Comparison of ENCODE assay signal across 22 mouse cellular contexts in genomic region chr6:127917712-127918111, GRCm38 (mm10). TPM values are rescaled to one million over a fixed set of nuclear protein-coding genes. Genes with fewer than 3 reads are reported as not detected.
A peak's percentile ranks its signal among the peaks of the same experiment; 100 is the strongest.
DNase-seq lines count a peak whose midpoint lies in the region; ATAC-seq and TF ChIP-seq lines count a peak whose summit lies in the region.
"Had no signal": no experiment of that assay in that cellular context is flagged by ENCODE, and none has a peak within 500 bp of the region (broad histone marks: within the 10 kb centered on the region; RNA-seq: fewer than 3 reads in every experiment).

No protein-coding gene starts in this region.

- WGBS in midbrain, postnatal 0 days: 79% methylated on average over 4 of the region's 4 CpGs
- 77% methylated on average over 4 of the region's 4 CpGs for WGBS in midbrain, embryonic 15.5 days

- no peak overlapping the region for H3K27ac ChIP-seq in layer of hippocampus, adult 2 months
- no peak overlapping the region for H3K27ac ChIP-seq in midbrain, postnatal 0 days (ENCODE audit: low read depth, low read length)
- H3K27ac ChIP-seq in midbrain, embryonic 15.5 days: no peak overlapping the region
- H3K27ac ChIP-seq: embryonic facial prominence, embryonic 15.5 days; forebrain, embryonic 10.5 days; limb, embryonic 10.5 days; liver, embryonic 13.5 days had no signal

- no peaks in the 10 kb centered on the region for H3K9me3 ChIP-seq in midbrain, postnatal 0 days (ENCODE audit: low read length)
- no peaks in the 10 kb centered on the region for H3K9me3 ChIP-seq in midbrain, embryonic 15.5 days
- H3K9me3 ChIP-seq: embryonic facial prominence, embryonic 15.5 days; forebrain, embryonic 10.5 days; hindbrain, embryonic 13.5 days; limb, embryonic 10.5 days; liver, embryonic 13.5 days had no signal

- H3K4me2 ChIP-seq in midbrain, postnatal 0 days (ENCODE audit: low read depth, low read length, poor library complexity, severe bottlenecking): no peak overlapping the region
- H3K4me2 ChIP-seq in midbrain, embryonic 15.5 days: no peak overlapping the region
- H3K4me2 ChIP-seq: embryonic facial prominence, embryonic 15.5 days; hindbrain, embryonic 13.5 days; liver, embryonic 13.5 days had no signal

- H3K4me3 ChIP-seq in layer of hippocampus, adult 2 months: no peak overlapping the region
- no peak overlapping the region for H3K4me3 ChIP-seq in midbrain, postnatal 0 days (ENCODE audit: low read depth, low read length)
- H3K4me3 ChIP-seq in midbrain, embryonic 15.5 days: no peak overlapping the region
- H3K4me3 ChIP-seq: embryonic facial prominence, embryonic 15.5 days; forebrain, embryonic 10.5 days; hindbrain, embryonic 13.5 days; limb, embryonic 10.5 days; liver, embryonic 13.5 days had no signal

- H3K27me3 ChIP-seq in midbrain, postnatal 0 days (ENCODE audit: insufficient read depth, low read length): no peaks in the 10 kb centered on the region
- no peaks in the 10 kb centered on the region for H3K27me3 ChIP-seq in midbrain, embryonic 15.5 days (replicated peaks)
- H3K27me3 ChIP-seq: embryonic facial prominence, embryonic 15.5 days; hindbrain, embryonic 13.5 days had no signal

- H3K36me3 ChIP-seq in midbrain, postnatal 0 days (ENCODE audit: insufficient read depth, low read length): no peaks in the 10 kb centered on the region
- H3K36me3 ChIP-seq in midbrain, embryonic 15.5 days (replicated peaks): no peaks in the 10 kb centered on the region
- H3K36me3 ChIP-seq: liver, embryonic 13.5 days had no signal

- ATAC-seq in midbrain, postnatal 0 days (ENCODE audit: low FRiP score): no peak
- no peak for ATAC-seq in midbrain, embryonic 15.5 days (replicated peaks)

- H3K4me1 ChIP-seq in midbrain, postnatal 0 days (ENCODE audit: insufficient read depth, low read length): no peaks in the 10 kb centered on the region
- peaks cover 6% of the 10 kb centered on the region; the same call in 1 of the 2 replicates for H3K4me1 ChIP-seq in midbrain, embryonic 15.5 days
- H3K4me1 ChIP-seq: liver, embryonic 13.5 days had no signal

- no peak for TF ChIP-seq POLR2A in brain, embryonic 14.5 days (IDR thresholded peaks at IDR 0.05; ENCODE audit: borderline replicate concordance, extremely low read depth, insufficient read depth, insufficient read length, poor library complexity, severe bottlenecking)

- no peak for DNase-seq in layer of hippocampus, adult 2 months (ENCODE audit: low spot score in 2 of 2)
- DNase-seq in layer of hippocampus, adult 9-10 months (ENCODE audit: low spot score): no peak
- DNase-seq in midbrain, postnatal 0 days (ENCODE audit: low spot score): peak; percentile 40
- no peak for DNase-seq in brain, embryonic 14.5 days (ENCODE audit: low read depth)
- no peak for DNase-seq in thymus, postnatal 25 days
- DNase-seq in layer of hippocampus, postnatal 36 days: no peak
- DNase-seq: adrenal gland, postnatal 25 days; cerebellum, adult 2 months; gastrocnemius, postnatal 25 days; heart, postnatal 10 days; kidney, adult 11 months; kidney, postnatal 14 days; liver, embryonic 13.5 days; right cerebral cortex, adult 18-20 months; spleen, adult 18-20 months; thymus, adult 2 months had no signal

- H3K9ac ChIP-seq in midbrain, postnatal 0 days (replicated peaks; ENCODE audit: low read length, poor library complexity, severe bottlenecking): no peak overlapping the region
- H3K9ac ChIP-seq in midbrain, embryonic 15.5 days: no peak overlapping the region
- H3K9ac ChIP-seq: embryonic facial prominence, embryonic 15.5 days; hindbrain, embryonic 13.5 days; liver, embryonic 13.5 days had no signal

- peak; percentile 52 for TF ChIP-seq CTCF in layer of hippocampus, adult 2 months (conservative IDR thresholded peaks at IDR 0.05)
- peak; percentile 46 for TF ChIP-seq CTCF in midbrain, postnatal 0 days (IDR thresholded peaks at IDR 0.05)
- peak; percentile 42 for TF ChIP-seq CTCF in brain, embryonic 14.5 days (IDR thresholded peaks at IDR 0.05; ENCODE audit: borderline replicate concordance, extremely low read depth, insufficient read depth, insufficient read length)

RNA-seq across cellular contexts. Expression of gene Tspan11, which starts 30.3 kb away (rescaled TPM):
- total RNA-seq in layer of hippocampus, adult 2 months (2021): 1 to 10 TPM; 1.7 to 3.2 TPM
- 5.0 and 6.5 TPM in 2 replicates for total RNA-seq in midbrain, postnatal 0 days (2014; rRNA removed)
- 2.6 and 3.0 TPM in 2 replicates for polyA plus RNA-seq in midbrain, postnatal 0 days (2015; fragmentation: Nextera tagmentation; extraction: Ambion mirVana)
- 4.8 and 6.9 TPM in 2 replicates for polyA plus RNA-seq in midbrain, embryonic 15.5 days (2015; fragmentation: Nextera tagmentation; extraction: Ambion mirVana)
- 8.0 and 9.2 TPM in 2 replicates for polyA plus RNA-seq in brain, embryonic 14.5 days (2012; rRNA removed)
- 1 to 10 TPM; 1.3 to 2.4 TPM for total RNA-seq in layer of hippocampus, postnatal 36 days (2021)
- total RNA-seq: common myeloid progenitor, adult 5-6 weeks had no signal
